Mouse (Mus musculus): ENCODE data around the gene Rps6kb2. TPM values are rescaled to one million over a fixed set of nuclear protein-coding genes. Genes with fewer than 3 reads are reported as not detected.

Gene Rps6kb2
- polyA plus RNA-seq, 1 experiment: 42.5 TPM

GRCm38 (mm10) chr19:4149764-4150461 lies 13.2 kb downstream of the Rps6kb2 start:
- 84% methylated on average over 17 of the region's 17 CpGs for WGBS
- peak overlapping the region; percentile 94 for H3K4me3 ChIP-seq (ENCODE audit: low read depth, low read length)
- peaks cover 40% of the 10 kb centered on the region for H3K36me3 ChIP-seq (ENCODE audit: control insufficient read depth, insufficient read depth, low read length)
- H3K27me3 ChIP-seq (ENCODE audit: control insufficient read depth, insufficient read depth, low read length): no peaks in the 10 kb centered on the region
- H3K4me1 ChIP-seq (ENCODE audit: control insufficient read depth, insufficient read depth, insufficient read length, low read length): peaks cover 12% of the 10 kb centered on the region
- H3K27ac ChIP-seq (ENCODE audit: insufficient read depth, low read depth, low read length): peak overlapping the region; percentile 86
- TF ChIP-seq POLR2A (IDR thresholded peaks at IDR 0.05; ENCODE audit: low read depth, low read length) (no peak), CTCF (IDR thresholded peaks at IDR 0.05; ENCODE audit: extremely low read depth, insufficient read length, insufficient replicate concordance, low read depth, low read length) (no peak)

- Histone ChIP-seq H3K27me3 (ENCODE audit: control insufficient read depth, insufficient read depth, low read length) (no peaks in the 10 kb centered on the region), H3K4me3 (ENCODE audit: low read depth, low read length) (peak overlapping the region; percentile 94), H3K36me3 (ENCODE audit: control insufficient read depth, insufficient read depth, low read length) (peaks cover 40% of the 10 kb centered on the region), H3K27ac (ENCODE audit: insufficient read depth, low read depth, low read length) (peak overlapping the region; percentile 86), H3K4me1 (ENCODE audit: control insufficient read depth, insufficient read depth, insufficient read length, low read length) (peaks cover 12% of the 10 kb centered on the region)
- TF ChIP-seq POLR2A (IDR thresholded peaks at IDR 0.05; ENCODE audit: low read depth, low read length) (no peak), CTCF (IDR thresholded peaks at IDR 0.05; ENCODE audit: extremely low read depth, insufficient read length, insufficient replicate concordance, low read depth, low read length) (no peak)
- WGBS: 40% methylated on average over 11 of the region's 11 CpGs
Observed at GRCm38 (mm10) chr19:4149283-4149682, 13.9 kb downstream of the Rps6kb2 start.

GRCm38 (mm10) chr19:4148819-4149218 lies 14.3 kb downstream of the Rps6kb2 start:
- Histone ChIP-seq H3K36me3 (ENCODE audit: control insufficient read depth, insufficient read depth, low read length) (peaks cover 40% of the 10 kb centered on the region), H3K4me3 (ENCODE audit: low read depth, low read length) (peak overlapping the region; percentile 94), H3K4me1 (ENCODE audit: control insufficient read depth, insufficient read depth, insufficient read length, low read length) (peaks cover 12% of the 10 kb centered on the region), H3K27ac (ENCODE audit: insufficient read depth, low read depth, low read length) (peak overlapping the region; percentile 86), H3K27me3 (ENCODE audit: control insufficient read depth, insufficient read depth, low read length) (no peaks in the 10 kb centered on the region)
- WGBS: under 1% methylated on average over 8 of the region's 8 CpGs
- no peak for TF ChIP-seq CTCF (IDR thresholded peaks at IDR 0.05; ENCODE audit: extremely low read depth, insufficient read length, insufficient replicate concordance, low read depth, low read length)
- no peak for TF ChIP-seq POLR2A (IDR thresholded peaks at IDR 0.05; ENCODE audit: low read depth, low read length)

GRCm38 (mm10) chr19:4148491-4148806 lies 14.7 kb downstream of the Rps6kb2 start, which contains the start of gene Coro1b:
TSS of gene Coro1b (plus strand) at chr19:4148619.
- TF ChIP-seq POLR2A (IDR thresholded peaks at IDR 0.05; ENCODE audit: low read depth, low read length): peak; percentile 98
- no peak for TF ChIP-seq CTCF (IDR thresholded peaks at IDR 0.05; ENCODE audit: extremely low read depth, insufficient read length, insufficient replicate concordance, low read depth, low read length)
- peak within 1 kb of the TSS; percentile 94 for H3K4me3 ChIP-seq (ENCODE audit: low read depth, low read length)
- under 1% methylated on average over 33 of the region's 33 CpGs for WGBS
- peaks cover 12% of the 10 kb centered on the region for H3K4me1 ChIP-seq (ENCODE audit: control insufficient read depth, insufficient read depth, insufficient read length, low read length)
- H3K36me3 ChIP-seq (ENCODE audit: control insufficient read depth, insufficient read depth, low read length): peaks cover 36% of the 10 kb centered on the region
- H3K27me3 ChIP-seq (ENCODE audit: control insufficient read depth, insufficient read depth, low read length): no peaks in the 10 kb centered on the region
- H3K27ac ChIP-seq (ENCODE audit: insufficient read depth, low read depth, low read length): peak within 1 kb of the TSS; percentile 86

GRCm38 (mm10) chr19:4147782-4148490 lies 15.2 kb downstream of the Rps6kb2 start:
- peak overlapping the region; percentile 94 for H3K4me3 ChIP-seq (ENCODE audit: low read depth, low read length)
- no peak overlapping the region for H3K27ac ChIP-seq (ENCODE audit: insufficient read depth, low read depth, low read length)
- no peaks in the 10 kb centered on the region for H3K27me3 ChIP-seq (ENCODE audit: control insufficient read depth, insufficient read depth, low read length)
- WGBS: 40% methylated on average over 9 of the region's 9 CpGs
- no peak for TF ChIP-seq CTCF (IDR thresholded peaks at IDR 0.05; ENCODE audit: extremely low read depth, insufficient read length, insufficient replicate concordance, low read depth, low read length)
- no peak for TF ChIP-seq POLR2A (IDR thresholded peaks at IDR 0.05; ENCODE audit: low read depth, low read length)
- peaks cover 31% of the 10 kb centered on the region for H3K36me3 ChIP-seq (ENCODE audit: control insufficient read depth, insufficient read depth, low read length)
- peaks cover 12% of the 10 kb centered on the region for H3K4me1 ChIP-seq (ENCODE audit: control insufficient read depth, insufficient read depth, insufficient read length, low read length)

- WGBS: 77% methylated on average over 3 of the region's 3 CpGs
- peak overlapping the region; percentile 2; the same call in 1 of the 2 replicates for H3K27ac ChIP-seq (ENCODE audit: insufficient read depth, low read depth, low read length)
- H3K4me3 ChIP-seq (ENCODE audit: low read depth, low read length): no peak overlapping the region
- peaks cover 22% of the 10 kb centered on the region for H3K36me3 ChIP-seq (ENCODE audit: control insufficient read depth, insufficient read depth, low read length)
- no peak for TF ChIP-seq POLR2A (IDR thresholded peaks at IDR 0.05; ENCODE audit: low read depth, low read length)
- no peak for TF ChIP-seq CTCF (IDR thresholded peaks at IDR 0.05; ENCODE audit: extremely low read depth, insufficient read length, insufficient replicate concordance, low read depth, low read length)
- peaks cover 12% of the 10 kb centered on the region for H3K4me1 ChIP-seq (ENCODE audit: control insufficient read depth, insufficient read depth, insufficient read length, low read length)
- no peaks in the 10 kb centered on the region for H3K27me3 ChIP-seq (ENCODE audit: control insufficient read depth, insufficient read depth, low read length)
Observed at GRCm38 (mm10) chr19:4147022-4147405, 16.1 kb downstream of the Rps6kb2 start.

- TF ChIP-seq POLR2A (IDR thresholded peaks at IDR 0.05; ENCODE audit: low read depth, low read length) (no peak), CTCF (IDR thresholded peaks at IDR 0.05; ENCODE audit: extremely low read depth, insufficient read length, insufficient replicate concordance, low read depth, low read length) (no peak)
- Histone ChIP-seq H3K27ac (ENCODE audit: insufficient read depth, low read depth, low read length) (peak overlapping the region; percentile 2; the same call in 1 of the 2 replicates), H3K36me3 (ENCODE audit: control insufficient read depth, insufficient read depth, low read length) (peaks cover 18% of the 10 kb centered on the region), H3K4me3 (ENCODE audit: low read depth, low read length) (no peak overlapping the region), H3K27me3 (ENCODE audit: control insufficient read depth, insufficient read depth, low read length) (no peaks in the 10 kb centered on the region), H3K4me1 (ENCODE audit: control insufficient read depth, insufficient read depth, insufficient read length, low read length) (peaks cover 12% of the 10 kb centered on the region)
- WGBS: 86% methylated on average over 12 of the region's 12 CpGs
Observed at GRCm38 (mm10) chr19:4146366-4147021, 16.7 kb downstream of the Rps6kb2 start.
